Mouse (Mus musculus): ENCODE results near the gene Rab40c. TPM values are rescaled to one million over a fixed set of nuclear protein-coding genes. Genes with fewer than 3 reads are reported as not detected.

The Rab40c gene
- total RNA-seq, 2 experiments from 2014 or later = 46.7 to 50.9 TPM

DNA sequence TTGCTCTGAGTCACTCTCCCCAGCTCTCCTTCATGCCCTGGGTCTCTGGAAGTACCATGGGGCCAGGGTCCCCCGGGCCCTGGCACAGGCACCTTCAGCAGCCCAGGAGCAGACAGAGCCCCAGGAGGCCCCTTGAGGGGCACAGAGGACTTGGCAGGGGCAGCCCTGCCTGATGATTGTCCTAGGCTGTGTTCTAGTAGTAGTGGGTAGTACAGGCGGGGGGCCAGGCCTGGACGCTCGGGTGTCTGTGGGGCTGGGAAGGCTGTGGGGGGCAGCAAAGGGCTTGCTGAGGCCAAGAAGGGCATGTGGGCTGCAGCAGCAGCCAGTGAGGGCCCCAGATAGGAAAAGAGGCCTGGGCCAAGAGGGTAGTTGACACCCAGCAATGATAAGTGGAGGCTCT lies 28.0 kb upstream of the Rab40c start:
- no peak for DNase-seq (ENCODE audit: low spot score in 2 of 2)
- intact Hi-C loops (cut with DNase I) = no loop called here

DNA sequence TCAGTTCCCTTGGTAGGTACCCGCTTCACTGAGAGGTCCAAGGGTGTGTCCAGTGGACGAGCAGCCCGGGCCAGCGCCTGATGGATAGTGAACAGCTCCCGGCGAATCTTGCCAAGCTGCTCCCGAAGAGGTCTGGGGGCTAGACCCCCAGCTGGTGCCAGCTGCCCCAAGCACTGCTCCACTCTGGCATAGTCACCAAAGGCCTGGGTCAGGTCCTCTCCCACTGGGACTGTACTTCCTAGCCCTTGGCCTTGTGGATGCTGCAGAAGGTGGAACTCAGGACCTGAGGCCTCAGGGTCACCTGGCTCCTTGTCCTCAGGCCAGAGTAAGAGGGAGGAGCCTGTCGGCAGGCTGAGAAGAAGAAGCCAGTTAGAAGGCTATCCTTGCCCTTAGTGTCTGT lies 27.4 kb upstream of the Rab40c start:
- no peak for DNase-seq (ENCODE audit: low spot score in 2 of 2)

DNA sequence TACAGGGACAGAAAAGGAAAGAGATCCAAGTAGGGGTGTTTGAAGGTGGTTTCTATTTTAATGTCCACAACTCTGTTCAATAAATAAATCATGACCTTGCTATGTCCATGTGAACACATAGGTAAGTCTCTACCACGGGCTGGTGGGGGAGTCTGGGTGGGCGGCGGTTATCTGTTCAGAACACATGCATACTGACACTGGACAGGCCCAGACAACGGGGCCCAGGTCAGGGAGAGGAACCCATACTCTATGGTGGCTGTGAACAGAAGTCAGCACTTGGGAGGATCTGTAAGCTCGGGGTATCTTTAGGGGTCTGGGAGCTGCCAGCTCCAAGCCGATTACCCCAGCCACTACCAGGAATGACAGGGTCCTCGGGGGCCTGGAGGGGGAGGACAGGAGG lies 26.8 kb upstream of the Rab40c start:
- intact Hi-C loops (cut with DNase I) = no loop called here
- no peak for DNase-seq (ENCODE audit: low spot score in 2 of 2)

More for the DNA sequence above, 27.4 kb upstream of the Rab40c start:
- intact Hi-C loops (cut with DNase I) = no loop called here

DNA sequence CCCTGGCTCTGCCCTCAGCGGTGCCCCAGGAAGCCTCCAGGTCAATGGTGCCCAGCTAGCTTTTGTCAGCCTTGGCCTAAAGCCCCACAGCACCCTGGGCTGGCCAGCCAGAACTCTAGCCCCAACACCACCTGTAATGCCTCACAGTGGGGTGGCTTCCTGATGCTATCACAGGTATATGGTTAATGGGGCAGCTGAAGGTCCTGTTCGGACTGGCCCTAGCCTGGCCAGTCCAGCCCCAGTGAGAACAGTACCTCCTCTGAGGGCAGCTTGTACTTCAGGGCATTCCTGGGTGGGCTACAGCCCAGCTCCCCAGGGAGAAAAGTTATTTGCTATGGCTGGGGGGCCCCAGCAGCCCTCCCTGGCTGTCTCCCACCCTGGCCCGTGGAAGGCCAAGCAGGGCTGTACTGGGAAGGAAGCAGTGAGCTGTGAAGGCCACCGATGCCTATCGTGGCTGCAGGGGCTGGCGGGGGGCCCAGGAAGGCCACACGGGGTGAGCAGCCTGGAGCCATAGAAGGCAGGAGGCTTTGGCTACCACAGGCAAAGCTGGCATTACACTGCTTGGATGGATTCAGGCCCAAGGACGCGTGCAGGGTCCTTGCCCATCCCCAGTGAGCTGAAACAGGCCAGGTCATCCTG lies 26.1 kb upstream of the Rab40c start:
- intact Hi-C loops (cut with DNase I) = no loop called here
- DNase-seq (ENCODE audit: low spot score in 2 of 2) = no peak

DNA sequence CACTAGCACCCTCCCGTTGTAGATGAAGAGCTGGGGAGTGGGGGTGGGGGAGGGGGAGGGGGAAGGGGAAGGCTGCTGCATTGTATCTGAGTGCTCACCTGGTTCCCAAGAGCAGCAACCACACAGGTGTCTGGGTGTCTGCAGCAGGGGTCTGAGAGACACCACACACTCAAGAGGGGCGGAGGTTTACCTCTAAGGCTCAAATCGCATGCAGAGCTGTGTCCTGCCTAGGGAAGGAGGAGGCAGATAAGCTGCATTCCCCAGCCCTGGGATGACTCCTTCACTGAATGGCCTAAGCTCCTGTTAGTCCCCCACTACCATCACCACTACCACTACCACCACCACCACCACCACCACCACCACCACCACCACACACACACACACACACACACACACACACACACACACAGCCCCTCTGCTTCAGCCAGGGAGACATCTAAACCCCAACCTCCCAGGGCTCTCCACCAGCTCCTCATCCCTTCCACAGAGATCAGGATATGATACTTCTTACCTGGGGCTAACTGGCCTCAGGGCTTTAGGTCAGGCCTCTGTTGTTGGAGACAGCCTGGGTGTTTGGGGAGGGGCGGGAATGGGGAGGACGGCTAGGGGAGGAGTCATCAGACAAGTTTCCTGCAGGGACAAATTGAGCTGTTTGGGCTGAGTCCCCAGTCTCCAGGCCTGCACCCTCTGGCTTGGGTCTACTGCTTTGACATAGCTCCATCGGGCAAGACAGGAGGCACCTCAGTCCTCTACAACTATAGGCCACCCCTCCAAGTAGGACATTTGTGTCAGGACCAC lies 25.0 kb upstream of the Rab40c start, which contains the start of the genes Pigq and Nhlrc4:
Gene Pigq (minus strand): TSS at position 571 of the 798 bp plus-strand sequence.
Gene Nhlrc4 (minus strand): TSS at position 596 of the 798 bp plus-strand sequence.
- intact Hi-C loops (cut with DNase I) = no loop called here
- no peak for DNase-seq (ENCODE audit: low spot score in 2 of 2)

DNA sequence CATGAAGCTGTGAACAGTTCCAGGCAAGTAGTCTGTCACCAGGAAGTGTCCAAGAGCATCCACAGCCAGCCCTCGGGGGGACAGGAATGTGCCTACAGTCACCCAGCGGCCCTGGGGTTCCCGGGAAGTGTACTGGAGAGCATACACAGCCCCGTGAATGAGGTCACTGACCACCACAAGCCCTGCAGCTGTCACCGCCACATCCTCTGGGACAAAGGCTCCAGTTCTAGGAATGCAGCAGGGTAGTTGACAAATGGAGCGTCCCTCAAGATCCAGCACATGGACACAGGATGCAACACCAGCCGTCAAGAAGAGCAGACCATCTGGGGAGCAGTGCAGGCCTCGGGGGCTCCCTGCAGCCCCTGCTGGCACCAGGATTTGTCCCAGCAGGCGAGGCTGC lies 24.2 kb upstream of the Rab40c start:
- intact Hi-C loops (cut with DNase I) = no loop called here
- no peak for DNase-seq (ENCODE audit: low spot score in 2 of 2)

DNA sequence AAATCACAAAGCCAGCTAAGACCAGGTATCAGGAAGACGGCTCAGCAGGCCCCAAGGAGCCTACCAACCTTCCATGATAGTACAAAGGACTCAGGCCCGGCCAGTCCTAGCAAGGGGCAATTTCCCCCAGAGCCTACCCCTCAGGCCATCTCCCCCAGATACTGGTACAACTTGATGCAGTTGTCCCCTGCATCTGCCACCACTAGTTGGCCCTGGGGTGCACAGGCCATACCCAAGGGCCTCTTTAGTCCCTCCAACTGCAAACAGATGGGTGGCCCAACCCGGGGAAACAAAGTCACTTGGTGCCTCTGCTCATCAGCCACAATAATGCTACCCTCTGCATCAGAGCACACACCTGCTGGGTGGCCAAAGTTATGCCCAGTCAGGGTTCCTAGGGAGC lies 23.7 kb upstream of the Rab40c start:
- intact Hi-C loops (cut with DNase I) = no loop called here
- DNase-seq (ENCODE audit: low spot score in 2 of 2) = no peak

DNA sequence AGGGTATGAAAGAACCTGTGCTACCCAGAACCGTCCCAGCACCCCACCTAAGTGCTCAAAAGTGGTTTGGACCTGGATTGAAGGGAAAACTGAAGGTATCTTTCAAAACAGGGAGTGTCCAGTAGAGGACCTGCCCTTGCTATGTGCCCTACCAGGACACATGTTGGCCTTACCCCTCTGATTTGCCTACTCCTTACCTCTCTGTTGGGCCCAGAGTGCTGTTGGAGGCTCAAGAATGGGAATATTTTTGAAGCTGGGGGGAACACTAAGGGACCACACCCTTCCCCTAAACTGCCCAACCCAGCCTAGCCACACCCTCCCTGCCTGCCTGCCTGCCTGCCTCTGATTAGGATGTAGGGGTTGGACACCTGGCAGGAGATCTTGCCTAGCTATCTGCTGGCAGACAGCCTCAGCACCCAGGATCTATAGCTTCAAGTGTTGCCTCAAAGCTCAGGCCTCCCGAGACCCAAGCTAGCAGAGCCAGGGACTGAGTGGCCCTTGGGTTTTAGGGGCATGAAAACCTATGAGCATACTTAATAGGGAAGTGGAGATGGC lies 23.1 kb upstream of the Rab40c start:
- intact Hi-C loops (cut with DNase I) = no loop called here
- DNase-seq (ENCODE audit: low spot score in 2 of 2) = no peak

DNA sequence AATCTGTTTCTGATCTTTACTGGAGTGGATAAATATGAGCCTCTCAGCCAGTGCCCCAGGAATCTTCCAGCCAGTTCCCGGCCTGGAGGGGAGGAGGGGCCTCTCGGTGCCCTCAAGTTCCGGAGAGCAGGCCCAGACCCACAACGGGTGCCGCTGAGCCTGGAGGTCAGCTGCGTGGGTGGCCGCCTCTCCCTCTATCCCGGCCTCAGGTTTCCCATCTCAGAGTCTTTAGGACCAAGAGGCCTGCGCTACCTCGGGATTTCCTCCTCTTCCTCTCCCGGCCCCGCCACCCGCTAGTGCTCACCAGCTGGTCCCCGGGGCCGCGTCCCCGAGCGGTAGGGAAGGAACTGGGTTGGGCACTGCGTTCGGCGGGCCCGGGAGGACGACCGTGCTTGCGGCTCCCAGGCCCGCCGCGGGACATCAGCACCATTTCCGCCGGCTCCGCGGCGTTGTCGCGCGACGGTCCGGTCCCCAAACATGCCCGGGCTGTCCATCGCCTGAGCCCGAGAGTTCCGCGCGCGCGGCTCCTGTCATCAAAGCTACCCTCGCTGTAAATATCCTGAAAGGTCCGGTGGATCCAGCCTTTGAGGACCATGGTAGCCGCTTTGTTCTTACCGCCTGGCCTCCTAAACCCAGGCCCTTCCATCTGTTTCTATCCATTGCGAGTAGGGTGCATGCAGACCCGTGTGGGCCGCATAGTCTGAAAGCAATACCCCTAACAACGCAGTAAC lies 22.1 kb upstream of the Rab40c start:
- intact Hi-C loops (cut with DNase I) = no loop called here
- peak; percentile 75 to 77 for DNase-seq (ENCODE audit: low spot score in 2 of 2)

DNA sequence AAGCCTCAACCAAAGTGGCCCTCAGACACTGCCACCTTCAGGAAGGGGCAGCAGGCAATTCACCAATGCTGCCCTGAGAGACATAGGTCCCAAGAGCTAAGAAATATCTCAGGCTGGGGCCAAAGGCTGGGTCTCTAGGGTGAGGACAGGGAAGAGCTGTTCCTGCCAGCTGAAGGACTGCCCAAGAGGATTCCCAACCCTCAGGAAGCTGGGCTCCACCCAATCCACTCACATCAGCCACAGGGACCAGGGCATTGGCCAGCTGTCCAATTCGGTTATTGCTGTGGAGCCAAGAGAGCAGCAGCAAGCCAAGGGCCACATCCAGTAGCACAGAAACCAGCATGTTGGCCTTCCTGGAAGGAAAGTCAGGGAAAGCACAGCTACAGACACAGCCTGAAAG lies 15.0 kb upstream of the Rab40c start:
- intact Hi-C loops (cut with DNase I) = no loop called here
- no peak for DNase-seq (ENCODE audit: low spot score in 2 of 2)

DNA sequence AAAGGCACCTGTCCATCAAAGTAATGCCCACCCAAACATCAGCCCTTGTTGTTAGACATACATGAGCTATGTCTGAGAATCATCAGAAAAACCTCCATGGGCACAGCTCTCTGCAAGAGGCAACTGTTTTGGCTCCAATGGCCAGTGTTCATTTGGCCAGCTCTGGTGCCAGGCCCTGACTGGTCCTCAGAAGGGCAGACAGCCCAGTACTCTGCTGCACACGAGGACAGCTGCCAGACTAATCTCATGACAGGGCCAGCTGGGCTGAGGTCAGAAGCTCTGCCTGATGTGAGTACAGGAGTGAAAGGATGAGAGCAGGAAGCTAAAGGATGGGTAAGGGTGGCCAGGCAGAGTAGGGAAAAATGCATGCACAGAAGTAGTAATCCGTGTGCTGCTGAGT lies 5.8 kb upstream of the Rab40c start:
- DNase-seq (ENCODE audit: low spot score in 2 of 2) = peak in 1 of 2 experiments; percentile 44
- intact Hi-C loops (cut with DNase I) = no loop called here

DNA sequence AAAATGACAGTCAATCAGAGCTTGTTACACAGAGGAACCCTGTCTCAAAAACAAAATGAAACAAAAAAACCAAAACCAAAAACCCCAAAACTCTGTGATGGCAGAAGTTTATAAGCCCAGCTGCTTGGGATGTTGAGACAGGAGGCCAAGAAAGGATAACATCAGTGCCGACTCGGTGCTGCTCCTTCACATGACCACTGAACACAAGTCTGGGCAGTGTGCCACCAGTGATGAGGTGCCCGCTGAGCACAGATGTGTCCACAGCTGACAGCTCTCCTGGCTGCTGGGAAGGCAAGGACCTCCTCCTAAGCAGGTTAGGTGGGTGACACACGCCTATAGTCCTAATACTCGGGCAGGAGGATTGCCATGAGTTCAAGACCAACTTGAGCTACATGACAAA lies 2.6 kb upstream of the Rab40c start:
- DNase-seq (ENCODE audit: low spot score in 2 of 2) = no peak
- intact Hi-C loops (cut with DNase I) = no loop called here

DNA sequence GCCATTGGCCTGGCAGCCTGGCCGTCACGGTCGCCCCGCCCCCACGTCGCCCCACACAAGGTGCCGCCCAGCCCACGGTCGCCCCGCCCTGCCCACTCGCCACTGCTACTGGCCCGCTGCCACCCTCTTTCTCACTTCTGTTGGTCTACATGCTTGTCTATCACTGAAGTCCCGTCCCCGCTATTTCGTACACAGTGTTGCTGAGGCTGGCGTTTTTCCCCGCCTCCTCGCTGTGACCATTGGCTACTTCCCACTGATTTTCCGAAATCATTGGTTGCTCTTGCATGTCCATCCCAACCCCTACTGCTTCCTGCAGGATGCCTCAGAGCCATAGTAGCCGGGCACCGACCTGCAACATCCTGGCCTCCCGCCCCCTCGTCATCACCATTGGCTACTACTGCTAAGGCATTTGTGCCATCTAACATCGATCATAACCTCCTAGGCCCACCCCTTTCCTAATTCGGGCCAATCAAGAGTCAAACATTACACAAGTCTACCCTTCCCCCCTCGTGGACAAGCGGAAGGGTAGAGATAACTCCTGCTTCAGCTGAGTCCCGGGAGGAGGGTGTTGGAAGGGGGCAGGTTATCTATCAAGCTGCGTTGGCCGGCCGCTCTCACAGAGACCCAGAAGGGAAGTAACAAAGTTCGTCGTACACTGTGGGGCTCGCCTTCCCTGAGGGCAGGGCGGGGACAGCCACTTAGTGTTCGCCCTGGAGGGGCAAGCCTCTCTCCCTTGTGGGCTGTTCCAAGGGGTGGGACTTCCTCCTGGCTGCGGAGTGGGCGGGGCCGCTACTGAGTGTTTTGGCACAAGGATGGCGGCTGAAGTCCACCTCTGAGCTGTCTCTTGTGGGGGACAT lies 487 bp upstream of the Rab40c start:
- intact Hi-C loops (cut with DNase I) = loop anchor here (2.0 kb wide), 1 partner anchor 65 kb away; the partner anchor contains the start of gene Capn15
- peak; percentile 100 for DNase-seq (ENCODE audit: low spot score in 2 of 2)

DNA sequence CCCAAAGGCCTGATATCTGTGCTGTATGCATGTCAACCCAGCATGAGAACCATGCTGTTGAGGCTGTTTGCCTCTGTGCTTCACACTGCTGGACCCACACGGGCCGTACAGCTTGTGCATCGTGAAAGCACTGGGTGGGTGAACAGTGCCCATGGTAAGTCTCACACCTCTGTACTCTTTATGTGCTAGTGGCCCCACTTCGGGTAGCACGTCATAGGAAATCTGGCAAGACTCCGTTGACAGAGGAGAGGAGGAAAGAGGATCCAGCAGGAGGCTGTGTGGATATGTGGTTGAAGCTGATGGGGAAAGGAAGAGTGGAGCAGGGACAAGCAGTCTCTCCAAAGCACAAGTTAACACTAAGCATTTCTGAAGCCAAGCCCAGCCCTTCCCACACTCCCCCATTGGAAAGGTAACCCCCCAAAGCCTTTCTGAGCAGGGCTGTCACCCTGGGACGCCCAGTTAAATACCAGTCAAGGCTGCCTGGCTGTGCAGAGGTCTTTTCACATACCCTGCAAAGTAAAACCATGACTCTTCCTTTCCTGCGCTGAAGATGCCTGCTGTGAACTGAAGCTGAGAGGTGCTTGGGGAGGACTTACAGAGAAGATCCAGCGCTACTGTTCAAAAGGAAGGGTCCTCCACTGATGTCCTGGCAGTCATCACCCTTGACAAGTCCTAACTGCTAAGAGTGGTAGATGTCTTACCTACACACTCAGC lies 1.3 kb downstream of the Rab40c start:
- intact Hi-C loops (cut with DNase I) = loop anchor here (2.0 kb wide), 1 partner anchor 67 kb away; the partner anchor contains the start of gene Capn15
- no peak for DNase-seq (ENCODE audit: low spot score in 2 of 2)

DNA sequence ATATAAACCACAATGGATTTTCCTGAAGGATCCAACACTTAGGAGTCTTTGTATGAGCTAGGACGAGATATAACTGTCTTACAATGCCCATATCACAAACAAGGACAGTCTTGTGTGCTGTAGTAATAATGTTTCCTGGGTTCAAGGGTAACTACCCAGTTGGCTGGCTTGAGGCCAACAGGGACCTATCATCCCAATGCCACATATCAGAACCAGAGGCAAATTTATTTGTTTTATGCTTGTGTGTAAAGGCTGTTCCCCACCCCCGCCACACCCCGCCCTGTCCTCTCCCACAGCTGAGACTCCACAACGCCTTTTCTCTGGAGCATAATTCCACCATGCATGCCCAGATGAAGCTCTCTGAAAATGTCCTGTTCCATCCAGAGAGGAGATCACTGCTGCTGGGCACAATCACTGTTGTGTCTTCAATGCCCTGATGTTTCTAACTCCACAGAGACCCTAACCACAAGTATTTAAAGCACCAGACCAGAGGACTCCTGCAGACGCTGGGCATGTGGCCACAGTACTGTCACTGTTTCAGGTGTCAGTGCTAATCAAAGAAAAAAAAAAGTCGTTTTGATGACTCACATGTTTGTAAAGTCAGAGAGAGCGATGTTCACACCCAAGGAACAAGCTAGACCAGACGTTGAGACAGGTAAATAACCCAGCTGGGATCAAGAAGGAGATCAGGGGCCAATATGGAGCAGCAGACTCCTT lies 2.4 kb downstream of the Rab40c start:
- no peak for DNase-seq (ENCODE audit: low spot score in 2 of 2)
- intact Hi-C loops (cut with DNase I) = no loop called here

DNA sequence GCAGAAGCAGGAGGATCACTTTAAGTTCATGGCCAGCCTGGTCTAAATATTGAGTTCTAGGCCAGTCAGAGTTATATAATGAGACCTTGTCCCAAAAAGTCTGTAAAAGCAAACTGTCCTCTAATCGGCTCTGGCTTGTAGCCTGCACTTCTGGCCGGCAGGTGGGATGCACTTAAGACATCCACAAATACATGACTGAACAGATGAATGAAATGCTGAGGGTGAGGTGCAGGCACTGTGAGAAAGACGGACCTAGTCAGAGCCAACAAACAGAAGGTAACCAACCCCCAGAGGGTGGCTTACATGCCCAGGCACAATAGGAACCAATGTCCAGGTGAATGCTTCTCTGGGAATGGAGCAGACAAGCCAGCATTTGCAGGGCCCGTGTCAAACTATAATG lies 5.2 kb downstream of the Rab40c start:
- no peak for DNase-seq (ENCODE audit: low spot score in 2 of 2)
- intact Hi-C loops (cut with DNase I) = no loop called here

DNA sequence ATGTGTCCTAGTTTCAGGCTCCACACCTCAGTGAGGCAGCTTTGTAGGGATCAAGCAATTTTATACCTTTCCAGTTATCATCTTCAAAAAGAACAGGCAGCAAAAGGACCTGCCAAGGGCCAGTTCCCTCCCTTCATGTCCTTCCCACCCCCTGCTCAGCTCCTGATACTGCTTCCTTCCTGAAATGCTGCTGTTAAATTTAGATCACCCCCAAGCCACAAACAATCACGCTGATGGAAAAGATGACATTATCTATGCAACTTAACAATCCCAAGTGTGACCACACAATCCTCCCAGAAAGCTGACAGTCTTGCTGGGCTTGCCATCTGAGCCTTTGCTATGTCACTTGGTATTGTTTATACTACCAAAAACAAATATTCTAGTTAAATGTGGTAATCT lies 5.7 kb downstream of the Rab40c start:
- DNase-seq (ENCODE audit: low spot score in 2 of 2) = no peak
- intact Hi-C loops (cut with DNase I) = no loop called here

All from left cerebral cortex, postnatal 25 days (tissue).